Mouse (Mus musculus): ENCODE measurements around the gene Pygm.

Gene Pygm

GRCm38 (mm10) chr19:6427653-6428434, 43.6 kb downstream of the Pygm start:
- CTCF ChIA-PET: no interaction called here

GRCm38 (mm10) chr19:6428501-6429200, 44.5 kb downstream of the Pygm start:
- CTCF ChIA-PET: no interaction called here

GRCm38 (mm10) chr19:6443016-6443415, 58.8 kb downstream of the Pygm start:
- CTCF ChIA-PET: no interaction called here

- CTCF ChIA-PET: interaction anchor here (0.6 to 0.9 kb wide), 2 partner anchors 10 to 12 kb away, joined by 3 read pairs; no protein-coding TSS in a partner anchor
Observed at GRCm38 (mm10) chr19:6445761-6446423, 61.7 kb downstream of the Pygm start.

GRCm38 (mm10) chr19:6446736-6447437, 62.7 kb downstream of the Pygm start:
- CTCF ChIA-PET: interaction anchor here (0.9 kb wide), 1 partner anchor 11 kb away, joined by 3 read pairs; no protein-coding TSS in a partner anchor
